Mouse (Mus musculus): ENCODE measurements at regions not wholly inside any gene's neighbourhood (a gene's known extent, or its start where the extent isn't known, plus 50 kb on each side); places are given as distances from the start of the nearest gene placed in this dataset.

- no peak for ATAC-seq (ENCODE audit: insufficient read depth, low FRiP score, low TSS enrichment)
- Histone ChIP-seq H3K4me2 (ENCODE audit: low read depth) (no peak overlapping the region), H3K27ac (ENCODE audit: low read depth, low read length) (no peak overlapping the region), H3K4me3 (ENCODE audit: low read depth, low read length) (no peak overlapping the region), H3K27me3 (ENCODE audit: control insufficient read depth, insufficient read depth, low read length) (no peaks in the 10 kb centered on the region), H3K4me1 (ENCODE audit: control insufficient read depth, insufficient read depth, low read length) (no peaks in the 10 kb centered on the region), H3K9ac (ENCODE audit: low read length) (no peak overlapping the region), H3K9me3 (ENCODE audit: control insufficient read depth, low read length) (no peaks in the 10 kb centered on the region), H3K36me3 (ENCODE audit: control insufficient read depth, insufficient read depth, low read length) (no peaks in the 10 kb centered on the region)
- DNase-seq (ENCODE audit: low spot score): no peak
- WGBS: 90% methylated on average over 5 of the region's 5 CpGs
Measured at GRCm38 (mm10) chr7:111150540-111150939, 67.7 kb upstream of the Eif4g2 start.

DNA sequence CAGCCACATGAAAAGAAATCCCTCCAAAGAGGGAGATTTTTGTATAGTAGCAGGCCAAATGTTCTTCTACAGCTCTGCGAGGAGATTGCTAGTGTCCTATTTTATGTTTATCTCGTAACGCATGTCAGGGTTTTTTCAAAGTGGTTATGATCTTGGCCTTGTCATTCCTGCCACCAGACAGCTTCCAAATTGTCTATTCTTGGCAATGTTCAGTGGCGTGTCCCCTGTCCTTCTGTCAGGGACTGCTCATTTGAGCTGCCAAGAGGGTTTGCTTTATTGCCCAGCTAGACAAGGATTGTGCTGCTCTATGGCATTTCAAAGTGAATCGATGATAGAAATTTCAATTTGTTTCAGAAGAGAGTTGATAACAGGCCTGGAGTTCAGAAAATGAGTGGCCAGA lies 67.3 kb upstream of the Eif4g2 start:
- Histone ChIP-seq H3K27ac (ENCODE audit: low read depth, low read length) (no peak overlapping the region), H3K36me3 (ENCODE audit: control insufficient read depth, insufficient read depth, low read length) (no peaks in the 10 kb centered on the region), H3K27me3 (ENCODE audit: control insufficient read depth, insufficient read depth, low read length) (no peaks in the 10 kb centered on the region), H3K9me3 (ENCODE audit: control insufficient read depth, low read length) (no peaks in the 10 kb centered on the region), H3K4me3 (ENCODE audit: low read depth, low read length) (no peak overlapping the region), H3K4me2 (ENCODE audit: low read depth) (no peak overlapping the region), H3K4me1 (ENCODE audit: control insufficient read depth, insufficient read depth, low read length) (no peaks in the 10 kb centered on the region), H3K9ac (ENCODE audit: low read length) (no peak overlapping the region)
- DNase-seq (ENCODE audit: low spot score) (no peak), ATAC-seq (ENCODE audit: insufficient read depth, low FRiP score, low TSS enrichment) (no peak)
- WGBS: 90% methylated on average over 5 of the region's 5 CpGs

GRCm38 (mm10) chr7:111147593-111147992 lies 64.8 kb upstream of the Eif4g2 start:
- H3K9me3 ChIP-seq (ENCODE audit: control insufficient read depth, low read length): no peaks in the 10 kb centered on the region
- H3K27me3 ChIP-seq (ENCODE audit: control insufficient read depth, insufficient read depth, low read length): no peaks in the 10 kb centered on the region
- no peaks in the 10 kb centered on the region for H3K4me1 ChIP-seq (ENCODE audit: control insufficient read depth, insufficient read depth, low read length)
- H3K27ac ChIP-seq (ENCODE audit: low read depth, low read length): no peak overlapping the region
- no peak for ATAC-seq (ENCODE audit: insufficient read depth, low FRiP score, low TSS enrichment)
- H3K36me3 ChIP-seq (ENCODE audit: control insufficient read depth, insufficient read depth, low read length): no peaks in the 10 kb centered on the region
- no peak overlapping the region for H3K4me3 ChIP-seq (ENCODE audit: low read depth, low read length)
- whole genome bisulfite sequencing: 86% methylated on average over 6 of the region's 6 CpGs
- no peak overlapping the region for H3K9ac ChIP-seq (ENCODE audit: low read length)
- DNase-seq (ENCODE audit: low spot score): no peak
- H3K4me2 ChIP-seq (ENCODE audit: low read depth): no peak overlapping the region

DNA sequence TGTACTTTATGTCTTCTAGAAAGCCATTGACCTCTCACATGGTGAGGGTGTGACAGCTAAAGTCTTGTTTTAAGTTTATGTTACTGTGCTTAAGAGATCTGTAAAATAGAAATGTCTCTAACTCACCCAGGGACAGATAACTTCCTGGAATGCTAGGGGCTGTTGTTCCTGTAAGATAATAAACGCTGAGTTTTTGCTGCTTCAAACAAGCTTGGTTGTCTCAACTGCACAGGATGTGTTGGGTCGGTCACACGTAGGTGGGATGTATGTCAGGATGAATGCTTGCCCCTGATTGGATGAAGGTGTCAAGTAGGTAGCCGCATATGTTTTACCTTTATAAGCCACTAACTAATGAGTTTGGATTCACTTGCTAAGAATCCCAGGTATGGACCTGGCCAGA lies 63.8 kb upstream of the Eif4g2 start:
- no peaks in the 10 kb centered on the region for H3K9me3 ChIP-seq (ENCODE audit: control insufficient read depth, low read length)
- H3K27ac ChIP-seq (ENCODE audit: low read depth, low read length): no peak overlapping the region
- no peak for ATAC-seq (ENCODE audit: insufficient read depth, low FRiP score, low TSS enrichment)
- 90% methylated on average over 4 of the region's 4 CpGs for WGBS
- H3K4me1 ChIP-seq (ENCODE audit: control insufficient read depth, insufficient read depth, low read length): no peaks in the 10 kb centered on the region
- H3K9ac ChIP-seq (ENCODE audit: low read length): no peak overlapping the region
- H3K4me3 ChIP-seq (ENCODE audit: low read depth, low read length): no peak overlapping the region
- DNase-seq (ENCODE audit: low spot score): no peak
- H3K27me3 ChIP-seq (ENCODE audit: control insufficient read depth, insufficient read depth, low read length): no peaks in the 10 kb centered on the region
- H3K36me3 ChIP-seq (ENCODE audit: control insufficient read depth, insufficient read depth, low read length): no peaks in the 10 kb centered on the region
- no peak overlapping the region for H3K4me2 ChIP-seq (ENCODE audit: low read depth)

- Histone ChIP-seq H3K4me3 (ENCODE audit: low read depth, low read length) (no peak overlapping the region), H3K27me3 (ENCODE audit: control insufficient read depth, insufficient read depth, low read length) (no peaks in the 10 kb centered on the region), H3K36me3 (ENCODE audit: control insufficient read depth, insufficient read depth, low read length) (no peaks in the 10 kb centered on the region), H3K4me2 (ENCODE audit: low read depth) (no peak overlapping the region), H3K9ac (ENCODE audit: low read length) (no peak overlapping the region), H3K9me3 (ENCODE audit: control insufficient read depth, low read length) (no peaks in the 10 kb centered on the region), H3K4me1 (ENCODE audit: control insufficient read depth, insufficient read depth, low read length) (no peaks in the 10 kb centered on the region), H3K27ac (ENCODE audit: low read depth, low read length) (no peak overlapping the region)
- ATAC-seq (ENCODE audit: insufficient read depth, low FRiP score, low TSS enrichment) (no peak), DNase-seq (ENCODE audit: low spot score) (no peak)
- WGBS: 76% methylated on average over 3 of the region's 3 CpGs
Measured at GRCm38 (mm10) chr7:111144216-111144615, 61.4 kb upstream of the Eif4g2 start.

GRCm38 (mm10) chr7:111141285-111141965 lies 58.6 kb upstream of the Eif4g2 start:
- no peaks in the 10 kb centered on the region for H3K36me3 ChIP-seq (ENCODE audit: control insufficient read depth, insufficient read depth, low read length)
- no peak overlapping the region for H3K27ac ChIP-seq (ENCODE audit: low read depth, low read length)
- no peak for DNase-seq (ENCODE audit: low spot score)
- H3K4me1 ChIP-seq (ENCODE audit: control insufficient read depth, insufficient read depth, low read length): no peaks in the 10 kb centered on the region
- H3K4me3 ChIP-seq (ENCODE audit: low read depth, low read length): no peak overlapping the region
- no peak overlapping the region for H3K4me2 ChIP-seq (ENCODE audit: low read depth)
- WGBS: 86% methylated on average over 7 of the region's 7 CpGs
- ATAC-seq (ENCODE audit: insufficient read depth, low FRiP score, low TSS enrichment): no peak
- H3K9me3 ChIP-seq (ENCODE audit: control insufficient read depth, low read length): no peaks in the 10 kb centered on the region
- H3K9ac ChIP-seq (ENCODE audit: low read length): no peak overlapping the region
- no peaks in the 10 kb centered on the region for H3K27me3 ChIP-seq (ENCODE audit: control insufficient read depth, insufficient read depth, low read length)

DNA sequence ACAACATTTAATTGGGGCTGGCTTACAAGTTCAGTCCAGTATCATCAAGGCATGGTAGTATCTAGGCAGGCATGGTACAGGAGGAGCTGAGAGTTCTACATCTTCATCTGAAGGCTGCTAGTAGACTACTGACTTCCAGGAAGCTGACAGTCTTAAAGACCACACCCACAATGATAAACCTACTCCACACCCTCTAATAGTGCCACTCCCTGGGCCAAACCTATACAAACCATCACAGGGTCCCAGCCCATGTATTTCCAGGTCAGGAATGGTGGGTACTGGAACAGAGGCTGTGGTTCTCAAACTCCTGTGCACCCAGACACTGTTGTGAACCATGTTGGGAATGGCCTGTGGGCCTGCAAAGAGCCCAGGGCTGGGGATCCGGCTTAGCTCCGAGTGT lies 55.2 kb upstream of the Eif4g2 start:
- no peaks in the 10 kb centered on the region for H3K4me1 ChIP-seq (ENCODE audit: control insufficient read depth, insufficient read depth, low read length)
- no peak overlapping the region for H3K27ac ChIP-seq (ENCODE audit: low read depth, low read length)
- WGBS: 93% methylated on average over 2 of the region's 2 CpGs
- no peaks in the 10 kb centered on the region for H3K9me3 ChIP-seq (ENCODE audit: control insufficient read depth, low read length)
- H3K9ac ChIP-seq (ENCODE audit: low read length): no peak overlapping the region
- ATAC-seq (ENCODE audit: insufficient read depth, low FRiP score, low TSS enrichment): no peak
- no peaks in the 10 kb centered on the region for H3K27me3 ChIP-seq (ENCODE audit: control insufficient read depth, insufficient read depth, low read length)
- no peak overlapping the region for H3K4me2 ChIP-seq (ENCODE audit: low read depth)
- no peak for DNase-seq (ENCODE audit: low spot score)
- no peak overlapping the region for H3K4me3 ChIP-seq (ENCODE audit: low read depth, low read length)
- H3K36me3 ChIP-seq (ENCODE audit: control insufficient read depth, insufficient read depth, low read length): no peaks in the 10 kb centered on the region

GRCm38 (mm10) chr7:111136066-111136639 lies 53.3 kb upstream of the Eif4g2 start:
- no peak for DNase-seq (ENCODE audit: low spot score)
- WGBS: 81% methylated on average over 6 of the region's 6 CpGs
- H3K9ac ChIP-seq (ENCODE audit: low read length): no peak overlapping the region
- H3K4me3 ChIP-seq (ENCODE audit: low read depth, low read length): no peak overlapping the region
- no peaks in the 10 kb centered on the region for H3K27me3 ChIP-seq (ENCODE audit: control insufficient read depth, insufficient read depth, low read length)
- ATAC-seq (ENCODE audit: insufficient read depth, low FRiP score, low TSS enrichment): no peak
- no peaks in the 10 kb centered on the region for H3K36me3 ChIP-seq (ENCODE audit: control insufficient read depth, insufficient read depth, low read length)
- no peaks in the 10 kb centered on the region for H3K9me3 ChIP-seq (ENCODE audit: control insufficient read depth, low read length)
- no peak overlapping the region for H3K4me2 ChIP-seq (ENCODE audit: low read depth)
- no peak overlapping the region for H3K27ac ChIP-seq (ENCODE audit: low read depth, low read length)
- H3K4me1 ChIP-seq (ENCODE audit: control insufficient read depth, insufficient read depth, low read length): no peaks in the 10 kb centered on the region

GRCm38 (mm10) chr7:111134496-111134895 lies 51.7 kb upstream of the Eif4g2 start:
- Histone ChIP-seq H3K4me1 (ENCODE audit: control insufficient read depth, insufficient read depth, low read length) (no peaks in the 10 kb centered on the region), H3K27me3 (ENCODE audit: control insufficient read depth, insufficient read depth, low read length) (no peaks in the 10 kb centered on the region), H3K4me2 (ENCODE audit: low read depth) (no peak overlapping the region), H3K36me3 (ENCODE audit: control insufficient read depth, insufficient read depth, low read length) (no peaks in the 10 kb centered on the region), H3K4me3 (ENCODE audit: low read depth, low read length) (no peak overlapping the region), H3K9me3 (ENCODE audit: control insufficient read depth, low read length) (no peaks in the 10 kb centered on the region), H3K9ac (ENCODE audit: low read length) (no peak overlapping the region), H3K27ac (ENCODE audit: low read depth, low read length) (no peak overlapping the region)
- DNase-seq (ENCODE audit: low spot score): no peak
- 91% methylated on average over 2 of the region's 2 CpGs for WGBS
- ATAC-seq (ENCODE audit: insufficient read depth, low FRiP score, low TSS enrichment): no peak

All from neural tube, embryonic 11.5 days (tissue).